Mouse (Mus musculus): ENCODE measurements at regions not wholly inside any gene's neighbourhood (a gene's known extent, or its start where the extent isn't known, plus 50 kb on each side); places are given as distances from the start of the nearest gene placed in this dataset.

DNA sequence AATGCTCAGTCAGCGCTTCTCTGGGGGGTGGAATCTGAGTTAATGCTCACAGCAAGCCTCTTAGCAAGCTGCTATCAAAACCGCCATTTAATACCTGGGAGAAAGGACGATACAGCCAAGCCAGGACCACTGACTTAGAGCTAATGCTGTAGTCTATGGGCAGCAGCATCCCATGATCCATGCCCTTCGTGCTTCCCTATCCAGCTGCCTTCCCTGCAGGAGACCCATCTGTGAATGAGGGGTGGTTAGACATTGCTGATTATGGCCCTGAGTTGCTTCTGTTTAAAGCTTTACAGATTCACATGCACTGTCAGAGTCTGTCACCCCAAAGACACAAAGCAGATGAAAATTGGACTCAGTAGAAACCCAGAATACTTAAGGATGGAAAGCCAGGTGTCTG, 78.1 kb downstream of the Gm11011 start:
- TF ChIP-seq CTCF (IDR thresholded peaks at IDR 0.05; ENCODE audit: borderline replicate concordance, control insufficient read depth, extremely low read depth, insufficient read depth, low read length, poor library complexity) (no peak), POLR2A (IDR thresholded peaks at IDR 0.05; ENCODE audit: control insufficient read depth, extremely low read depth, insufficient read depth, low read length, poor library complexity) (no peak)

Measured in thymus, adult 2 months (tissue).